ENCODE assay signal across 26 mouse cellular contexts in the genomic region with DNA sequence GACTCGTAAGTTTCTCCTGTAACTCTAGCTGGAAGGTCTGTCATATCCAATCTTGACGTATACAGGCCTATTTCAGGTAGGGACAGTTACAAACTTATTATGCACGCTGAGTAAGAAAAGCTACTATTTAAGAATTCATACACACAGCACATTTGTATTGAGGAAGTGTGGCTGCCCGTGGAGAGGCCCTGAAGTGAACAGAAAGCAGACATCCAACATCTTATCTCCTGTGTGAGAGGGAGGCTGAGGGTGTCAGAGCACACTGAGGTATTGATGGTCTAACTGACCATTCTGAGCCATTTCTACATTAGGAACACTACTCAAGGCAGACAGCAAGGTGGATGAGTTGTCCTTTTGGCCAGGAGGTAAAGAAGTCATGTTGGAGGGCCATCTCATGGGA.
"Had no signal": no experiment of that assay in that cellular context is flagged by ENCODE, and none has a peak within 500 bp of the region (broad histone marks: within the 10 kb centered on the region; RNA-seq: fewer than 3 reads in every experiment).

No protein-coding gene starts in this region.

- H3K4me1 ChIP-seq: limb, embryonic 10.5 days; limb, embryonic 13.5 days; liver, embryonic 12.5 days; liver, embryonic 15.5 days; lung, embryonic 15.5 days; midbrain, embryonic 13.5 days; neural tube, embryonic 12.5 days; neural tube, embryonic 15.5 days had no signal

- H3K27ac ChIP-seq: kidney, postnatal 0 days; layer of hippocampus, adult 2 months; limb, embryonic 10.5 days; limb, embryonic 13.5 days; liver, embryonic 12.5 days; liver, embryonic 15.5 days; lung, embryonic 15.5 days; midbrain, embryonic 13.5 days; neural tube, embryonic 12.5 days; neural tube, embryonic 15.5 days; stomach, postnatal 0 days had no signal

- DNase-seq: kidney, adult 18-20 months; kidney, adult 9 months; kidney, postnatal 25 days; liver; lung, adult 18-20 months; lung, postnatal 10 days; lung, postnatal 36 days; right cerebral cortex, adult 18-20 months; right cerebral cortex, postnatal 14 days; right cerebral cortex, postnatal 4 days; thymus, adult 18-20 months; thymus, postnatal 14 days; thymus, postnatal 4 days had no signal

- H3K4me3 ChIP-seq: layer of hippocampus, adult 2 months; limb, embryonic 10.5 days; limb, embryonic 13.5 days; liver, embryonic 12.5 days; liver, embryonic 15.5 days; lung, embryonic 15.5 days; midbrain, embryonic 13.5 days; neural tube, embryonic 12.5 days; neural tube, embryonic 15.5 days had no signal

- H3K9me3 ChIP-seq: limb, embryonic 10.5 days; limb, embryonic 13.5 days; liver, embryonic 12.5 days; liver, embryonic 15.5 days; lung, embryonic 15.5 days; midbrain, embryonic 13.5 days; neural tube, embryonic 12.5 days; neural tube, embryonic 15.5 days had no signal

- ATAC-seq: intestine, embryonic 16.5 days; liver, embryonic 12.5 days; midbrain, embryonic 13.5 days; midbrain, embryonic 16.5 days had no signal

- H3K27me3 ChIP-seq: limb, embryonic 13.5 days; liver, embryonic 12.5 days; liver, embryonic 15.5 days; lung, embryonic 15.5 days; midbrain, embryonic 13.5 days; neural tube, embryonic 12.5 days; neural tube, embryonic 15.5 days had no signal
